Mouse (Mus musculus) erythroblast, adult 5-6 weeks (primary cell): ENCODE measurements around the gene Cdk15. TPM values are rescaled to one million over a fixed set of nuclear protein-coding genes. Genes with fewer than 3 reads are reported as not detected.

Experiments
- ATAC-seq: replicated peaks from 2 replicates; pipeline ENCODE4 v1.8.0; 2016; ENCODE audit warnings: moderate number of reproducible peaks, mild to moderate bottlenecking, moderate TSS enrichment, inconsistent platforms; ENCODE audit not compliant: poor library complexity, low FRiP score, severe bottlenecking
- total RNA-seq, 2 experiments: library from RNA; stranded (forward) in 1 of 2; stranded (reverse) in 1 of 2; fragments of 150-400 nt in 1 of 2; fragments of 200-764, 138-1000 nt in 1 of 2; gene quantifications; 2 replicates each; pipeline versions ENCODE4 v1.2.3 to v1.2.4; 2015 to 2017; ENCODE audit warnings: low replicate concordance in 2 of 2

Gene Cdk15
- total RNA-seq (2015; ENCODE audit: low replicate concordance) (not detected in 2 replicates), total RNA-seq (2017; ENCODE audit: low replicate concordance) (not detected in 2 replicates)

DNA sequence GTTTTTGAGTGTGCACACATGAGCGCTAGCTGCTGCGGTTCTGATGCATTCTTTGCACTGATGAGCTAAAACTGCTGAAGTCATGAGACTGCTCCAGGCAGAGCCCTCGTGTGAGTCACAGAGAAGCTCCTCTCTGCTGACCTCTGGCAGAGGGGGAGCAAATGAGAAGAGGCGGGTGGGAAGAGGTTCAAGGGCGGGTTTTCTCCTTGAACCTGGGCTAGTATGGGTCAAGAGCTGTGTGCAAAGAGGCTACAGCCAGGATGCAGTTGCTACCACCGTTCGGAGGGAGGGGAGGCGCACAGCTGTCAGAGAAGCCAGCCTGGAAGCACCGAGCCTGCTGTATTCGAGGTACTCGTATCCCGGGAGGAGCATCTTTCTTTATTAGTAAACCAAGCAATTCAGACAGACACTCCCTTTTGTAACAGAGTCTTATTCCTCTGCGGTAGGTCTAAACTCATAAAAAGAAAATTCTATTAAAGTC lies at the start of gene Cdk15:
TSS of gene Cdk15 (plus strand) at position 156 of the 481 bp plus-strand sequence.
- ATAC-seq, result no peak

DNA sequence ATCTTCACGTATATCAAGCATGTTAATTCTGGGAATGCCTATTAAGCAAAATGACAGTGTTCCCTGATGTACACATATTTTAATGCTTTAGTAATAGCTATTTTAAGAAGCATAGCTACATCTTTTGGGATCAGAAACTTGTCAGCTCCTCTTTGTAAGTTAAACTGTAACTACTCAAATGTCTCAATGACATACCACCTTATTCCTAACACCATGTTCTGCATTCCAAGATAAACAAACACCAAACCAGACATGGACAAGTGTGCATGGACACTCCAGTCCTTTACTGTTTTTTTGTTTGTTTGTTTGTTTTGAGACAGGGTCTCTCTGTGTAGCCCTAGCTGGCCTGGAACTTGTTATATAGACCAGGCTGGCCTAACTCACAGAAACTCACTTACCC lies 48.4 kb upstream of the Cdk15 start:
- ATAC-seq, result no peak

DNA sequence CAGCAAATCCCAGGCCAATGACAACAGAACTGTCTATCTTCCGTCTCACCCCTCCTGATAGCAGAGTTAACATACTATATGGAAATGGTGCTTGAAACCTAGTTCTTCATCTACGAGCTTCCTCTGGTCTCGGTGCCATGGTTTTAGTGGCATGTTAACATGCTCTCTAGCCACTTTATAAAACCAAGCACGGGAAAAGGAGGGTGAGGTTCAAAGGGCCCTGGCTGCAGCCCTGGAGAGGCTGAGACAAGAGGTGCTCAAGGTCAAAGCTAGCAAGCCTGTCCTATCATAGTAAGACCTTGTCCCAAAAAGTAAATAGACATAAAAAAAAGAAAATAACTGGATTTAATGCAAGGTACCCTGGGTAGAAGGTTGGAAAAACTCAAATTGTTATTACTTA lies 45.1 kb upstream of the Cdk15 start:
- no peak for ATAC-seq

DNA sequence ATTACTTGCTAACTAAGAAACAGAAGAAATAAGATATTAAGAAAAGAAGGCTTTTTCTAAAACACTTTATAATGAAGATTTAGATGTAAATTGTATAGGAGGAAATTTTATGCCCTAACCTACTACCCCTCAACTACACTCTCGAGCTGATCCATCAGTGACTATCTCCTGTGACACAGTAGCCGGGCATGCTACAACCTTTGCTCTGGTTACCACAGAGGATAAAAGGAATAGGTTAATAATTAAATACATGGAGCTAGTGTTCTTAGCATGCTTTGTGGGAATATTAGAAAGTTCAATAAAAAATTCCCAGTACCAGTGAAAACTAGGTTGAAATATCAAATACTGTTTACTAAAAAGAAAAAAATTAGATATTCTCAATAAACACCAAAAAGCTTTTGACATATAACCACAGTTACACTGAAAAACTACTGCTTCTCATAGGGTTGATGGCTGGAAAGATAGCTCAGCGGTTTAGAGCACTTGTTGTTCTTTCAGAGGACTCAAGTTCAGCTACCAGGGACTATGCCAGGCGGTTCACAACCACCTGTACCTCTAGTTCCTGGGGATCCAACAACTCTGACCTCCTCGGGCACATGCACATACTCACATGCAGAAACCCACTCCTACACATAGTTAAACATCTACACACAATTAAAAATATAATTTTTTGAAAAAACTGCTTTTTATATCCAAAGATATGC lies 44.5 kb upstream of the Cdk15 start:
- no peak for ATAC-seq

DNA sequence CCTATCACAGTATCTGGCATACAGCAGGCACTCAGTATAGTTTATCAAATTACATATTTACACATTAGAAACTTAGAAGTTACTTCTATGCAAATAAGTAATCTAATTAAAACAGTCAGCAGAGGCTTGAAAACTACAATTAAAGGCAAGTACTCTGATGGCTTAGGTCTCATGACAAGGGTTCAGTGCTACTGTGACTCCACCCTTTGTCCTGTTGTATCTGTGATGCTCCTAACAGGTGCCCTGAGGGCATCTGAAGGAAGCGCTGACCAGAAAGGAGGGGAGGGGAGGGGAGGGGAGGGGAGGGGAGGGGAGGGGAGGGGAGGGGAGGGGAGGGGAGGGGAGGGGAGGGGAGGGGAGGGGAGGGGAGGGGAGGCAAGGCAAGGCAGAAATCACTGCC lies 43.8 kb upstream of the Cdk15 start:
- ATAC-seq, result no peak

DNA sequence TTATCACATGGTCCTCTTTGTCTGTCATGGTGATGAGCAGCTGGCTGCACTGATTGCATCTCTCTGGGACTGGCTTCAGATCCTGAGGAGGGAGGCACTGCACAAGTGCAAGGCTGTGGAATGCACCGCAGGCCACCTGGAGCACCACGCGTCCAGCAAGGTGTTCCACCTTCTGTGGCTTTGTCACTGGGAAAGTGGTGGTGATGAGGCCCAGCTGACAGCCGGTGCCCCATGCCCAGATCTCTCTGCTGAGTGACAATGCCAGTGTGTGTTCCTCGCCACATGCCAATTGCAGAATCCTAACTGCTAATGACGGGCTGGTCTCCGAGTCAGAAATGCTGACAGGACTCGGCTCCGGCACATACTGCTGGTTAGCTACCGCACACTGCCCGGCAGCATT lies 41.3 kb upstream of the Cdk15 start:
- ATAC-seq, result no peak

DNA sequence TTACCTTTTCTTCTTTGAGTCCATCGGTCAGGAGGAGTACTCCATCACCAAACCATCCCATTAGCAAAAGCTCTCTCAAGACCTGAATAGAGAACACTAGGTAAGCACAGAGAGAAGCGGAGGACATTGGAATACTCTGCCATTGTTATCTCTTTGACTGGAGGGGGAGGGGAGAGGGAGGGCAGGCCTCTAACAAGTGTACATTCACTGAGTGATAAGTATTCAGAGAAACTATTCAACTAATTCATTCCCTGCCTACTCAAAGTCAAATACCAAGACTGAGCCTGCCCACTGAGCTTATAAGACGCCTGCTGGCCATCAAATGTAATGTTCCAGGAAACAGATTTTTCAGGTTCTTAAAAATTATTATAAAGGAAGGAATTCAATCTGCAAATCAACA lies 36.3 kb upstream of the Cdk15 start:
- ATAC-seq, result no peak

DNA sequence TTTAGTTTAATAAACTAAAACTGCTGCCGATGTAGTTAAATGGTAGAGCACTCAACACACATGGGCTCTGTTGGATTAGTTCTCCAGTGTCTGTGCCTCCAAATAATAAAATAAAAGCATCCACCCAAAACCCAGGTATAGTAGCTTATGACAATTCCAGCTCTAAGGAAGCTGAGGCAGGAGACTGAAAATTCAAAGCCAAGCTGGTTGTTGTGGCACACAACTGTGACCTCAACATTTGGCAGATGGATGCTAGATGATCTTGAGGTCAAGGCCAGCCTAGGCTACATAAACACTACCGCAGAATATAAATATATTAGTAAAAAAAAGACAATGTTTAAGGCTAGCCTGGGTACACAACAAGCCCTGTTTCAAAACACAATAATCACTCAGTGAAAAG lies 35.1 kb upstream of the Cdk15 start:
- no peak for ATAC-seq

DNA sequence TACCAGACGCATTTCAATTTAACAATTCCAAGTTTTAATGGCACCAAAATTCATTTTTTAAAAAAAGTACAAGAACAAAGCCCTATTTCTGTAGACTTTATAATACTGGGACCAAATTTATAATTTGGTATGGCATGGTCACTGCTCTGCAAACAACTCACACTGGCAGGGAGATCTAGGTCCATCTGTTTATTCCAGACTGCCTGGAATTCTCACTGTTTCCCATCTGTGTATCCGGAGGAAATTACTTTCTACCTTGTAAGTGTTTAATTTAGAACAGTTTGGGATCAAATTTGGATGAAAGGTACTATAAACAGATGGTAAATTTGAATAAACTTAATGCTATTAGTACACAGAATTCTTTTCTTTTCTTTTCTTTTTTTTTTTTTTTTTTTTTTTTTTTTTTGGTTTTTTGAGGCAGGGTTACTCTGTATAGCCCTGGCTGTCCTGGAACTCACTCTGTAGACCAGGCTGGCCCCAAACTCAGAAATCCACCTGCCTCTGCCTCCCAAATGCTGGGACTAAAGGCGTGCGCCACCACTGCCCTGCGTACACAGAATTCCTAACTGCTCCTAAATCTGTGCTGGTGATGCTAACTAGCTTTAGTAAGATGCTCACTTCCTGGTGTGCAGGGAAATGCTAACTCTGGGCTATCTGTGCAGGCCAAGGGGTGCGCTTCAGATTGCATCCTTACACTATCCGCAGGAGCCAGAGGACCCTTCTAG lies 34.4 kb upstream of the Cdk15 start:
- ATAC-seq, result no peak

DNA sequence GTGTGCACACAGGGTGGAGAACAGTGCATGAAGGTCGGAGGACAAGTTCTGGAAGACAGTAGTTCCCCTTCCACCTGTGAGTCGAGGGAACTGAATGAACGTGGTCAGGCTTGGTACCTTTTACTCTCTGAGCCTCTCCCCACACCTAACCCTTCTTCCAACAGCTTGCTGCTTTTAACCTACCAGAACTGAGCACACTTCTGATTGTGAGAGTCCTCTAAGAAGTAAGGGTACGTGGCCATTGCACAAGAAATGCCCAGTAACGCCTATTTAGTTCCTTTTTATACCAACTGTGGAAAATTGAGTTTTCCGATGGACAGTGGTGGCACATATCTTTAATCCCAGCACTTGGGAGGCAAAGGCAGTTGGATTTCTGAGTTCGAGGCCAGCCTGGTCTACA lies 28.2 kb upstream of the Cdk15 start:
- ATAC-seq, result no peak

DNA sequence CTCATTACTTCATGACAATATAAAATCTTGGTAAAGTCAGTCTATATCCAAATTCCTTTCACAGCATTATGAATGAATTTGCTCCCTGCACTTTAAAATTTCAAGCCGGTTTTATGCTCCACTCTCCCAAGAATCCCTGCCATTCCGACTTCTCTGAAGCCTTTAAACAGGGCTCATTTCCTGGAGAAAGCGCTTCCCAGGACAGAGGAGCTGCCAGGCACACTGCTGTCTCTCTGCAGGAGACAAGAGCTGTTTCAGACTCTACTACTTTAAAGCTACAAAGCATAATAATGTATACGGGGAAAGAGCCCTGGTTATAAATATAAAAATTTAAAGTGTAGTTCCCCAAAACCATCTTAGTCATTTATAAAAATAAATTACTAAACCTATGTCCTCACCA lies 27.5 kb upstream of the Cdk15 start:
- no peak for ATAC-seq

DNA sequence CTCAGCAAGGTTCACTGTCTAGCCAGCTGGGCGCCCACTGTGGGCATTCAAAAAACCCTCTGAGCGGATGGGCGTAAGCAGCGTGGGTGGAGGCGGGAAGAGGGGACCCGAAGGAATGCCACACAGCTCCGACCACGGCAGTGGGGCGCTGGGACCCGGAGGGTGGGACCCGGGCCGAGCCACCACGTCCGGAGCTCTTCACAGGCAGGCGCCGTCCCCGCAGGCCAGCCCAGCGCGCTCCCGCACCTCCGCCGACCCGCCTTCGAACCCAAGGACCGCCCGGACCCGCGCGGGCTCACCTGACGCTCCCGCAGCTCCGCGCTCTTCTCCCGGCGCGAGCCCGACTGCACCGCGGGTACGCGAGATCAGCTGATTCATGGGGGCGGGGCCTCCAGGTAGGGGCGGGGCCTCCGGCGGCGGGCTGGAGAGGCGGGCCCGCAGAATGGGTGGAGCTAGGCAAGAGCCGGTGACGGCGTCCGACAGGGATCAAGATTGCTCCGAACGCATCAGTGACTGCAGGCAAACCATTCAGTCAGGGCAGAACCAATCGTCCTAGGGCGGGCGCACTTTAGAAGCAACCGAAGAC lies 19.8 kb upstream of the Cdk15 start, which contains the start of gene Als2:
TSS of gene Als2 (minus strand) at position 376 of the 586 bp plus-strand sequence.
- peak; percentile 92 for ATAC-seq

DNA sequence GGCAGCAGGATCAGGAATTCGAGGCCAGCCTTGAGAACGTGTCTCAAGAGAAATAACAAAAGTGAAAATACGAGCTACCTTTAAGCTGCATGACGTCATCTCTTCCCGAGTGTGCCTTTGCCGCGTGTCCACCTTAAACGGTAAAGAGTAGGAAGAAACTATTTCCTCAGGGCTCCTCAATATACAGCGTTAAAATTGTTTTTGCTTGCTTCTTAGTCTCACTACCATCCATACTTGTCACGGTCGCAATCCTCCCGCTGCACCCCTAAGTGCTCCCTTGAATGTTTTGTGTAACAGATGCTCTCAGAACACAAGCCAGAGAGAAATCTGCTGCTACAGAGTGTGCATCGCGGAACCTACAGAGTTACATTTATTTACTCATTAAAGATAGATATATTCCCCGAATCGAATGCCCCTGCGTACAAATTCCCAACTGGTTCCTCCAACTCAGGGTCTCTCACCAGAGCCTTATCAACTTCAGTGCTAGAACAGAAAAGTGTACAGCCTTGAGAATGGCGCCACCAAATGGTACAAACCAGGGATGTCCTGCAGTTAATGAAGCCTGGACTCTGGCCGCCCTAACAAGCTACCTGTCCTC lies 19.0 kb upstream of the Cdk15 start:
- ATAC-seq, result peak; percentile 78

DNA sequence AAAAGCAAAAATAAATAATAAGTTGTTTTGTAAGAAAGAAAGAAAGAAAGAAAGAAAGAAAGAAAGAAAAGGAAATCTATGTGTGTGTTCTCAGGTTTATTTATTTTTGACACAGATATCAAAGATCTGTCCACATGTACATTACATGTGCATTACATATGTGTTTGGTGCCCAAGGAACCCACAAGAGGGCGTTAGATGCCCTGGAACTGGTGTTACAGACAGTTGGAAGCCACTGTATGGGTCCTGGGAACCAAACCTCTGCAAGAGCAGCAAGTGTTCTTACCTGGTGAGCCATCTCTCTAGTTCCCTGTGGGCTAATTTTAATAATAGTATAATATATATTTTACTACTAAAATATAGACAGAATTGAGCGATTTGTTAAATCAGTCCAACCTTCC lies 12.9 kb upstream of the Cdk15 start:
- no peak for ATAC-seq

DNA sequence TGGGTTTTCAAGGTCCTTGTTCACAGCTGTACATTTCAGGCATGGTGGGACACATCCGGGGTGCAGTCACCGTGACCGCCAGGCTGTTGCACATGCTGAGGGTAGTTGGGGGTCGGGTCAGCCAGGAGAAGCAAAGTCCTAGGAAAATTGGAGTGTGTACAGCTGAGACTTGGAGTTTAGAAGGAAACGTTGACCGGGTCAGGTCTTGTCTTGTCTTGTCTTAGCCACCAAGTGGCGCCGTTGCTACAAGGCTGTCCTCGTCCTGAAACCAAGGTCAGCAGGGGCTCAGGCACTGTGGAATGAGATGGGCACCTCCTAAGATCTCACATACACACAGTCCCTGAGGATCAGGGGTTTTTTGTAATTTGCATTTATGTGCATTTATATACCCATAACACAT lies 9.1 kb upstream of the Cdk15 start:
- ATAC-seq, result no peak

DNA sequence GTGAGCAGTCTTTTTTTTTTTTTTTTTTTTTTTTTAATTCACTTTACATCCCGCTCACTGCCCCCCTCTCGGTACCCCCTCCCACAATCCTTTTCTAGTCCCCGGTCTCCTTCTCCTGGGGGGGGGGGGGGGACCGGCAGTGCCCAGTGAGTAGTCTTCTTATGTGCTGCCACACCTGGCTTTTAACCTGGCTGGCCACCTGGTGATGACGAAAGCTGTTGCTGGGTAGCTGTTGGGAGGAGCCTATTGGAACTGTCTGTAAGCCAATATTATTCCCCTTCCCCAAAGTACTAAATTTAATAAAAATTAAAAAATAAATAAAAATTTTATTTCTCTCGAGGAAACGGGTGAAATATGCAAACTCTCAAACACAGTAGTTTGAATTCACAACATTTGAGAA lies 3.9 kb upstream of the Cdk15 start:
- no peak for ATAC-seq

DNA sequence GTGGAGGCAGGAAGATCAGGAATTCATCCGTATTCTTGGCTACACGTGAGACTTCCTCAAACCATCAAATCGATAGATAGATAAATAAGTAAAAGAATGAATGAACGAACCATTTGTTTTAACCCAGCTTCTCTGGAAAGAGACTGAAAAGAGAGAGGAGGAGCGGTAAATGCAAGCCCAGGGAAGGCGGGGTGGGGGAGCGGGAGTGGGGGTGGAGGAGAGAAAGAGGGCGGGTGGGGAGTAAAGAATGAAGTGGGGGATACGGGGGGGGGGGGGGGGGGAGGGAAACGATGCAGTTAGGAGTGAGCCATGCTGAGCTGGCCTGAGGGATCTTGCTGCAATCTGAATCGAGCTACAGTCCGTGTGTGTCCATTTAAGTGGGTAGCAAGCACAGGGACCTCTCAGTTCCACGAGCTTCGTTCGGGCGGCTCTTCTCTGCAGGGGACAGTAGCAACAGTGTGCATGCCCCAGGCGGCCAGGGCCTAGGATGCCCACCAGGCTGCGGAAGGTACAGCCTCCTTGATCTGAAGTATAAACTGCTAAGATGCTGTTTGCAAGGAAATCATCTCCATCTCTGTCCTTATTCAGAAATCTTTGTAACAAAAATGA lies 3.3 kb upstream of the Cdk15 start:
- no peak for ATAC-seq

DNA sequence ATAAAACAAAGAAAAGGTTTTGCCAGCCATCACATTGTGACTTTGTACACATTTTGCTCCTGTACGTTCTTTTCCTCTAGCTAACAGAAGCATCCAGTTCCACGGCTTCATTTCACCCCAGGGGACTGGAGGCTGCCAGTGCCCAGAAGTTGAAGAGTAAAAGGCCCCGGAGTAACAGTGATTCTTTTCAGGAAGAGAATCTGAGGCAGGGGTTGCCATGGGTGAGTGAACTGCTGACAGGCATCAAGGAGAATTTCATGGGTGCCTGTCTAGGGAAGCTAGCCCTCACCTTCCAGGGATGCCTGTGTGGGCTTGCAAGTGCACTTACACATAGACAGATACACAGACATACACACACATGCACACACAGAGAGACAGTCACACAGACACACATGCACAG lies 1.0 kb downstream of the Cdk15 start:
- ATAC-seq, result no peak

DNA sequence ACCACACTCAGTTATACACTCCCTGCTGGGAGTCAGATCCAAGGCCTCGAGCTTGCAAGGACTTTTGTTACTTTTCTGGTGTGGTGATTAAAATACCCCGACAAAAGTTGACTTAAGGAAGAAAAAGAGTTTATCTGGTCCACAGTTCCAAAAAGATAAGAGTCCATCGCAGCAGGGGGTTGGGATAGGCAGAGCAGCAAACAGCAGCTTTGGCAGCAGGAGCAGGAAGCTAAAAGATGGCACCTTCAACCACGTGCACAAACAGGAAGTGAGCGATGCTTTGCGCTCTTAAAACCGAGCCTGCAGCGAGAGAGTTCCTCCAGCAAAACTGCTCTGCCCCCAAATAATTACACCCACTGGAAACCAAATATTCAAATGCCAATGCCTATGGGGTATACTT lies 12.2 kb downstream of the Cdk15 start:
- no peak for ATAC-seq

DNA sequence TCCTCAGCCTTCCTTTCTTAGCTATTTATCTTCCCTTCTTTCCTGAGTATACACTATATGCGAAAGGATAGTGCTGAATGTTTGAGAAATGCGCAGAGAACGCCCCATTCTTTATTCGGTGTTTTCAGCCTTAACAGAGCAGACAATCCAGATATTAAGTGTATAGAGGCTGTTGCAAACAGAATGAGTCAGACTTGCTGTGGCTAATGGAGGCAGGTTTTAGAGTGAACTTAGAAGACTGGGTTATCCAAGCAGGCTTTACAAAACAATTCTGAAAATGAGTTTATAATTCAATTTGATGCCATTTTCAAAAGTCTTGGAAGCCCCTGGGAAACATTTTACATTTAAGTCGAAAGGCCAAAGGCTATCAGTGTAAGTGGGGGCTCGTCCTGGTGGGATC lies 12.8 kb downstream of the Cdk15 start:
- ATAC-seq, result no peak
